ENCODE assay signal across 18 mouse cellular contexts in genomic region chr2:179142313-179142712, GRCm38 (mm10).
DNase-seq lines count a peak whose midpoint lies in the region; ATAC-seq lines count a peak whose summit lies in the region.
"Had no signal": no experiment of that assay in that cellular context is flagged by ENCODE, and none has a peak within 500 bp of the region (broad histone marks: within the 10 kb centered on the region; RNA-seq: fewer than 3 reads in every experiment).

No protein-coding gene starts in this region.

- no peak overlapping the region for H3K4me2 ChIP-seq in hindbrain, embryonic 12.5 days (replicated peaks)
- H3K4me2 ChIP-seq in hindbrain, embryonic 11.5 days (replicated peaks; ENCODE audit: low read depth, low read length), result no peak overlapping the region
- H3K4me2 ChIP-seq in midbrain, embryonic 13.5 days (replicated peaks), result no peak overlapping the region
- no peak overlapping the region for H3K4me2 ChIP-seq in midbrain, embryonic 15.5 days
- H3K4me2 ChIP-seq in midbrain, embryonic 16.5 days (ENCODE audit: low read length), result no peak overlapping the region
- H3K4me2 ChIP-seq: embryonic facial prominence, embryonic 12.5 days; forebrain, embryonic 13.5 days; heart, embryonic 12.5 days; hindbrain, embryonic 13.5 days had no signal

- H3K36me3 ChIP-seq in hindbrain, embryonic 12.5 days, result no peaks in the 10 kb centered on the region
- no peaks in the 10 kb centered on the region for H3K36me3 ChIP-seq in hindbrain, embryonic 11.5 days (ENCODE audit: control insufficient read depth, insufficient read depth, low read length)
- no peaks in the 10 kb centered on the region for H3K36me3 ChIP-seq in midbrain, embryonic 13.5 days
- no peaks in the 10 kb centered on the region for H3K36me3 ChIP-seq in midbrain, embryonic 15.5 days (replicated peaks)
- no peaks in the 10 kb centered on the region for H3K36me3 ChIP-seq in midbrain, embryonic 16.5 days (ENCODE audit: control insufficient read depth, insufficient read depth, low read length)
- H3K36me3 ChIP-seq: embryonic facial prominence, embryonic 12.5 days; heart, embryonic 12.5 days; hindbrain, embryonic 13.5 days had no signal

- no peak for DNase-seq in hindbrain, embryonic 11.5 days (ENCODE audit: low spot score)
- no peak for DNase-seq in heart, postnatal 4 days
- DNase-seq: adrenal gland, adult 2 months; adrenal gland, postnatal 25 days; cerebellum, adult 11 months; cerebellum, adult 8-10 months; cerebellum, postnatal 25 days; gastrocnemius, postnatal 14 days; heart, adult 2 months had no signal

- 0 out of 2 replicates have a peak overlapping the region, but pooled peaks have one; percentile 17 for H3K27ac ChIP-seq in hindbrain, embryonic 12.5 days
- no peak overlapping the region for H3K27ac ChIP-seq in hindbrain, embryonic 11.5 days (ENCODE audit: low read depth, low read length)
- H3K27ac ChIP-seq in midbrain, embryonic 13.5 days, result no peak overlapping the region
- no peak overlapping the region for H3K27ac ChIP-seq in midbrain, embryonic 15.5 days
- no peak overlapping the region for H3K27ac ChIP-seq in midbrain, embryonic 16.5 days (ENCODE audit: low read length)
- H3K27ac ChIP-seq: embryonic facial prominence, embryonic 12.5 days; forebrain, embryonic 13.5 days; heart, adult 2 months; hindbrain, embryonic 13.5 days had no signal

- ATAC-seq in hindbrain, embryonic 12.5 days (ENCODE audit: low FRiP score), result no peak
- ATAC-seq in hindbrain, embryonic 11.5 days (ENCODE audit: low FRiP score), result no peak
- ATAC-seq in midbrain, embryonic 13.5 days, result peak; percentile 63; the same call in 1 of the 2 replicates
- ATAC-seq in midbrain, embryonic 15.5 days (replicated peaks), result no peak; the same call in 1 of the 2 replicates
- peak; percentile 72 for ATAC-seq in midbrain, embryonic 16.5 days
- ATAC-seq: forebrain, embryonic 13.5 days; intestine, embryonic 16.5 days had no signal

- H3K9me3 ChIP-seq in hindbrain, embryonic 12.5 days (replicated peaks), result no peaks in the 10 kb centered on the region
- H3K9me3 ChIP-seq in hindbrain, embryonic 11.5 days (ENCODE audit: control insufficient read depth, low read length), result no peaks in the 10 kb centered on the region
- no peaks in the 10 kb centered on the region for H3K9me3 ChIP-seq in midbrain, embryonic 13.5 days
- no peaks in the 10 kb centered on the region for H3K9me3 ChIP-seq in midbrain, embryonic 15.5 days
- H3K9me3 ChIP-seq in midbrain, embryonic 16.5 days (replicated peaks; ENCODE audit: control insufficient read depth, low read length, poor library complexity, severe bottlenecking), result no peaks in the 10 kb centered on the region
- H3K9me3 ChIP-seq: embryonic facial prominence, embryonic 12.5 days; forebrain, embryonic 13.5 days; heart, embryonic 12.5 days; hindbrain, embryonic 13.5 days had no signal

- H3K4me1 ChIP-seq in hindbrain, embryonic 12.5 days, result no peaks in the 10 kb centered on the region; the same call in 1 of the 2 replicates
- no peaks in the 10 kb centered on the region for H3K4me1 ChIP-seq in hindbrain, embryonic 11.5 days (replicated peaks; ENCODE audit: control insufficient read depth, insufficient read depth, low read length)
- 0 out of 2 replicates have a peak, but pooled peaks cover 3% of the 10 kb centered on the region for H3K4me1 ChIP-seq in midbrain, embryonic 13.5 days (replicated peaks)
- no peaks in the 10 kb centered on the region for H3K4me1 ChIP-seq in midbrain, embryonic 15.5 days
- H3K4me1 ChIP-seq in midbrain, embryonic 16.5 days (ENCODE audit: control insufficient read depth, insufficient read depth, low read length), result no peaks in the 10 kb centered on the region
- H3K4me1 ChIP-seq: embryonic facial prominence, embryonic 12.5 days; forebrain, embryonic 13.5 days; heart, embryonic 12.5 days had no signal

- 68% methylated on average over 8 of the region's 8 CpGs for WGBS in hindbrain, embryonic 12.5 days
- WGBS in hindbrain, embryonic 11.5 days, result 75% methylated on average over 8 of the region's 8 CpGs
- 56% methylated on average over 8 of the region's 8 CpGs for WGBS in midbrain, embryonic 13.5 days
- WGBS in midbrain, embryonic 15.5 days, result 46% methylated on average over 8 of the region's 8 CpGs
- WGBS in midbrain, embryonic 16.5 days, result 55% methylated on average over 8 of the region's 8 CpGs

- no peak overlapping the region for H3K4me3 ChIP-seq in hindbrain, embryonic 12.5 days
- no peak overlapping the region for H3K4me3 ChIP-seq in hindbrain, embryonic 11.5 days (ENCODE audit: low read depth, low read length)
- H3K4me3 ChIP-seq in midbrain, embryonic 13.5 days (replicated peaks), result no peak overlapping the region
- H3K4me3 ChIP-seq in midbrain, embryonic 15.5 days, result no peak overlapping the region
- no peak overlapping the region for H3K4me3 ChIP-seq in midbrain, embryonic 16.5 days (ENCODE audit: low read depth, low read length)
- H3K4me3 ChIP-seq: embryonic facial prominence, embryonic 12.5 days; forebrain, embryonic 13.5 days; heart, adult 2 months; heart, embryonic 12.5 days; hindbrain, embryonic 13.5 days had no signal

- H3K27me3 ChIP-seq in hindbrain, embryonic 12.5 days, result peaks cover 2% of the 10 kb centered on the region; the same call in 1 of the 2 replicates
- H3K27me3 ChIP-seq in hindbrain, embryonic 11.5 days (ENCODE audit: control insufficient read depth, insufficient read depth, low read length), result no peaks in the 10 kb centered on the region
- 0 out of 2 replicates have a peak, but pooled peaks cover 10% of the 10 kb centered on the region for H3K27me3 ChIP-seq in midbrain, embryonic 13.5 days
- no peaks in the 10 kb centered on the region for H3K27me3 ChIP-seq in midbrain, embryonic 15.5 days (replicated peaks)
- no peaks in the 10 kb centered on the region for H3K27me3 ChIP-seq in midbrain, embryonic 16.5 days (ENCODE audit: control insufficient read depth, insufficient read depth, low read depth, low read length)
- H3K27me3 ChIP-seq: embryonic facial prominence, embryonic 12.5 days; forebrain, embryonic 13.5 days; heart, embryonic 12.5 days had no signal

- no peak overlapping the region for H3K9ac ChIP-seq in hindbrain, embryonic 12.5 days
- H3K9ac ChIP-seq in hindbrain, embryonic 11.5 days (ENCODE audit: low read depth, low read length), result no peak overlapping the region
- no peak overlapping the region for H3K9ac ChIP-seq in midbrain, embryonic 13.5 days (replicated peaks)
- no peak overlapping the region for H3K9ac ChIP-seq in midbrain, embryonic 15.5 days
- H3K9ac ChIP-seq in midbrain, embryonic 16.5 days (ENCODE audit: low read depth, low read length), result no peak overlapping the region
- H3K9ac ChIP-seq: embryonic facial prominence, embryonic 12.5 days; forebrain, embryonic 13.5 days; heart, embryonic 12.5 days; hindbrain, embryonic 13.5 days had no signal

Comparison
In these comparisons a context has a peak if more than half of its experiments do, and no peak if none do; other contexts are left out.
1. ATAC-seq: peak in midbrain, embryonic 13.5 days (single experiment) and midbrain, embryonic 16.5 days (single experiment); none in hindbrain, embryonic 12.5 days (single experiment), hindbrain, embryonic 11.5 days (single experiment) and midbrain, embryonic 15.5 days (single experiment).